Mouse (Mus musculus) kidney, postnatal 0 days (tissue): ENCODE data around the gene Ppat. TPM values are rescaled to one million over a fixed set of nuclear protein-coding genes. Genes with fewer than 3 reads are reported as not detected.
"Not testable (repeated sequence)": the region's sequence is repeated elsewhere in the genome, so short reads cannot be mapped to it uniquely, and the experiment has no call there.

Experiments
- ATAC-seq: fragments of 200-750 bp; cut with Nextera tagmentation; replicated peaks from 2 replicates; pipeline ENCODE4 v1.8.0; 2017; ENCODE audit warnings: low read depth, moderate number of reproducible peaks, moderate TSS enrichment, moderate library complexity; ENCODE audit not compliant: low FRiP score
- DNase-seq: peaks from one replicate; pipeline ENCODE4 v3.0.0-alpha.2; 2016; ENCODE audit warnings: low spot score
- H3K27ac ChIP-seq: fragments of 300-500 bp; sonication (generic); 2 replicates; pipeline ENCODE4 v1.5.1; 2014; ENCODE audit warnings: mild to moderate bottlenecking
- H3K27me3 ChIP-seq: fragments of 300-500 bp; sonication (generic); 2 replicates; pipeline ENCODE4 v1.6.1; 2014; ENCODE audit warnings: low read length, mixed read lengths; ENCODE audit not compliant: insufficient read depth
- H3K36me3 ChIP-seq: fragments of 300-500 bp; sonication (generic); 2 replicates; pipeline ENCODE4 v1.6.1; 2014; ENCODE audit warnings: low read length, mixed read lengths; ENCODE audit not compliant: insufficient read depth
- H3K4me1 ChIP-seq: fragments of 300-500 bp; sonication (generic); replicated peaks from 2 replicates; pipeline ENCODE4 v1.6.1; 2014; ENCODE audit warnings: antibody characterized with exemption, low read length, mixed read lengths; ENCODE audit not compliant: insufficient read depth
- H3K4me2 ChIP-seq: fragments of 300-500 bp; sonication (generic); 2 replicates; pipeline ENCODE4 v1.6.1; 2014; ENCODE audit warnings: mild to moderate bottlenecking, low read length, moderate library complexity, mixed read lengths
- H3K4me3 ChIP-seq: fragments of 300-500 bp; sonication (generic); replicated peaks from 2 replicates; pipeline ENCODE4 v1.5.1; 2014; ENCODE audit warnings: low read depth, low read length
- H3K9ac ChIP-seq: fragments of 300-500 bp; sonication (generic); 2 replicates; pipeline ENCODE4 v1.6.1; 2014; ENCODE audit warnings: low read depth, low read length
- H3K9me3 ChIP-seq: fragments of 300-500 bp; sonication (generic); replicated peaks from 2 replicates; pipeline ENCODE4 v1.6.1; 2016; ENCODE audit warnings: low read length, inconsistent platforms, mixed read lengths
- CTCF ChIP-seq: IDR thresholded peaks from 2 replicates; pipeline ENCODE4 v1.5.1; 2016; ENCODE audit warnings: antibody characterized with exemption, low read depth, mild to moderate bottlenecking, moderate library complexity
- WGBS: fragments of 180-500 bp; shearing (Covaris S2); extraction: QIAGEN DNeasy Blood & Tissue Kit; methylation state at CpG from one replicate; pipeline ENCODE4 v1.1.7; 2014; 5-methylcytosine and 5-hydroxymethylcytosine counted together
- polyA plus RNA-seq: library from polyadenylated mRNA; unstranded; fragments of >200 nt; fragmentation: Nextera tagmentation; extraction: Ambion mirVana; gene quantifications from 2 replicates; pipeline ENCODE4 v1.2.1, GENCODE M21; 2015

The Ppat gene
- polyA plus RNA-seq, 1 experiment from 2014 or later: 35.9 TPM

DNA sequence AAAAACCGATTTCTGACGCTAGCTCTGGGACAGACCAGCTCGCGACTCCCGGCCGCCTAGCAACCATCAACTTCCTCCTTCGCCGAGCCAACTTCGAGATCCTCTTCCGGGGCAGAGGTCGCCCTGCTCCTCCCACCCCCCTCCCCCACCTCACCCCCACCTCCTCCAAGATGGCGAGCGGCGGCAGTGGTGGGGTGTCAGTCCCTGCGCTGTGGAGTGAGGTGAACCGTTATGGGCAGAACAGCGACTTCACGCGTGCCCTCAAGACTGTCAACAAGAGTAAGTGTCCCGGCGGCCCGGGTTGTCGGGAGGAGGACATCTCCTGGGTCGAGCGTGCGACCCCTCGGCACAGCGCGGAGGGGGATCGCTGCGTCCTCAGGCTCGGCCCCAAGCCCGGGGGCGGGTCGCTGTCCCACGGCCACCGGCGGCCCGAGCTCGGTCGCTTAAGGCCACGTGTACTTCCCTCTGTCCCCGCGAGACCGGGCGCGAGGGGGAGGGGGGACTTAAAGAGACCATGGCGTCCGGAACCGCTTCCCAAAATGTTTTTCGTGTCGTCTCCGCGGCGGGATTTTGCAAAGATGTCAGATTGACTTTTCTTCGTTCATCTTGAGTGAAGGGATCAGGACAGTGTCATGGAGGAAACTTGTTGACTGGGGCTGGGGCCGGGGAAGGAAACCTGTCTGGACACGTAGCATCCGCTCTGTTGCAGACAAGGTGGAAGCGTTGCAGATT, 23.3 kb upstream of the Ppat start, which contains the start of gene Srp72:
Gene Srp72, plus strand, starts transcription at position 130 of the 732 bp plus-strand sequence.
- peak; percentile 94 for ATAC-seq
- H3K9me3 ChIP-seq: no peaks in the 10 kb centered on the region
- peak; percentile 95 for DNase-seq
- no peaks in the 10 kb centered on the region for H3K27me3 ChIP-seq
- no peak for TF ChIP-seq CTCF
- peak within 1 kb of the TSS; percentile 88 for H3K4me2 ChIP-seq
- under 1% methylated on average over 58 of the region's 60 CpGs for WGBS
- peak within 1 kb of the TSS; percentile 86 for H3K9ac ChIP-seq
- peaks cover 13% of the 10 kb centered on the region; the same call in 1 of the 2 replicates for H3K4me1 ChIP-seq
- H3K4me3 ChIP-seq: peak within 1 kb of the TSS; percentile 87
- peaks cover 11% of the 10 kb centered on the region; the same call in 1 of the 2 replicates for H3K36me3 ChIP-seq
- H3K27ac ChIP-seq: peak within 1 kb of the TSS; percentile 94

DNA sequence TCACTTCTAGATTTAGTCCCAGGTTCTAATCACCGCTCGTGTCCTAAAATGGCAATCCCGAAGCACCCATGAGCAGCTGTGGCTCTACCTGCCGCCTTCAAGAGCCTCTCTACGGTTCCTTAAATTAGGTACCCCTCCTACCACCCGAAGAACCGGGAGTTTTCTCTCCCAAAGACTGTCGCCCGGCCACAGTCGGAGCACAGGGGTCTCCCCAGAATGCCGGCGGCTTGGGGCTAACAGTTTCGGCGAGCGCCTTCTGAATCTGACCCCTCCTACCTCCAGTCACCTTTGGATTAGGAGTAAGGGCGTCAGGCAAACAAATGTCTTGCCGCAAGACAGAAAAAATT, 22.8 kb upstream of the Ppat start:
- Histone ChIP-seq H3K4me1 (peaks cover 13% of the 10 kb centered on the region; the same call in 1 of the 2 replicates), H3K9me3 (no peaks in the 10 kb centered on the region), H3K36me3 (peaks cover 5% of the 10 kb centered on the region; the same call in 1 of the 2 replicates), H3K27me3 (no peaks in the 10 kb centered on the region), H3K9ac (peak overlapping the region; percentile 86), H3K27ac (no peak overlapping the region; the same call in 1 of the 2 replicates), H3K4me3 (peak overlapping the region; percentile 87), H3K4me2 (peak overlapping the region; percentile 88)
- TF ChIP-seq CTCF: no peak
- ATAC-seq (no peak), DNase-seq (no peak)
- WGBS: 1% methylated on average over 17 of the region's 17 CpGs

DNA sequence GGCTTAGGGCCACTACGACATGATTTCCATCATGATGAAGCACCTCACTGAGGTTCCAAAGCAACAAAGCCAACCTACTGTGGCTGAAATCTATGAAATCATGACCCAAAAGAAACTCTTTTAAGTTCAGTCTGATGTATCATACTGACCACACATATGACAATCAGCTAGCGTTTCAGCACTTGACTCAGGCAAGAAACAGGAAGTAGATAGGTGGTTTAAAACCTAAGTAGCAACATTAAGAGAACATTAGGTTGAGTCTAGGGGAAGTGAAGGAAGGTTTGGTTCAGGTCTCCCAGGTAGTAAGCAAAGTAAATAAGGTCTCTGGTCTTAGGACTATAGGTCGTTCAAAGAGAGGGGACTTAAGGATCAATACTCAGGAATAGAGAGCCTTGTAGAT, 22.1 kb upstream of the Ppat start:
- ATAC-seq: no peak
- 65% methylated on average over 3 of the region's 3 CpGs for WGBS
- H3K9ac ChIP-seq: peak overlapping the region; percentile 86
- peaks cover 13% of the 10 kb centered on the region; the same call in 1 of the 2 replicates for H3K4me1 ChIP-seq
- peak overlapping the region; percentile 87 for H3K4me3 ChIP-seq
- no peaks in the 10 kb centered on the region for H3K9me3 ChIP-seq
- DNase-seq: no peak
- H3K27ac ChIP-seq: no peak overlapping the region
- H3K36me3 ChIP-seq: peaks cover 8% of the 10 kb centered on the region; the same call in 1 of the 2 replicates
- peak overlapping the region; percentile 88 for H3K4me2 ChIP-seq
- H3K27me3 ChIP-seq: no peaks in the 10 kb centered on the region
- TF ChIP-seq CTCF: no peak

DNA sequence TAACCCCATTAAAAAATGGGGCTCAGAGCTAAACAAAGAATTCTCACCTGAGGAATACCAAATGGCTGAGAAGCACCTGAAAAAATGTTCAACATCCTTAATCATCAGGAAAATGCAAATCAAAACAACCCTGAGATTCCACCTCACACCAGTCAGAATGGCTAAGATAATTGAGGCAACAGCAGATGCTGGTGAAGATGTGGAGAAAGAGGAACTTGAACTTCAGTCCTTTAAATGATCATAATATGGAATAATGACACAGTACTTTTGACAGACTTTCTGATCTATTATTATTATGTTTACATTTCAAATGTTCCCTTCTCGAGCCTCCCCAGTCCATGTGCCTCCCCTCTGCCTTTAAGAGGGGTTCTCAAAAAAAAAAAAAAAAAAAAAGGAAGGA, 19.7 kb upstream of the Ppat start:
- not testable (repeated sequence) for H3K4me2 ChIP-seq, H3K4me3 ChIP-seq, H3K9ac ChIP-seq, H3K27ac ChIP-seq, H3K27me3 ChIP-seq, H3K9me3 ChIP-seq, DNase-seq, ATAC-seq
- Histone ChIP-seq H3K36me3 (peaks cover 16% of the 10 kb centered on the region), H3K4me1 (peaks cover 13% of the 10 kb centered on the region; the same call in 1 of the 2 replicates)
- 91% methylated on average over 1 of the region's 1 CpGs for WGBS

DNA sequence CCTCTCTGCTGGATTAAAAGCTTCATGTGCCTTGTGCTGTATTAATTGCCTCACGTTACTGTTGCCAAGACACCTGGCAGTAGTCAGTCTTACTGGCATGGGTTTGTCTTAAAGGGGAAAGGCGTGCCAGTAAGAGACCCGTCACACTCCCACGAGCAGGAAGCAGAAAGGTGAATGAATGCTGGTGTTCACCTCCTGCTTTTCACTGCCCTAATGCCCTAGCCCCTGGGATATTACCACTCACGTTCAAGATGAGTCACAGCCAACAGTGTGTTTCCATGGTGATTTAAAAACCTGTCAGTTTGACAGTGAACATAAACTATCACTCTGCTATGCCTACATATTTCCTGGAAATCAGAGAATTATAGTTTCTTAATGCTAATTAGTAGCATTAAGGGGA, 17.9 kb upstream of the Ppat start:
- no peaks in the 10 kb centered on the region for H3K27me3 ChIP-seq
- H3K27ac ChIP-seq: peak overlapping the region; percentile 52; the same call in 1 of the 2 replicates
- no peaks in the 10 kb centered on the region for H3K9me3 ChIP-seq
- peaks cover 24% of the 10 kb centered on the region for H3K36me3 ChIP-seq
- DNase-seq (no peak), ATAC-seq (peak; percentile 82)
- no peak overlapping the region for H3K4me2 ChIP-seq
- no peak overlapping the region for H3K4me3 ChIP-seq
- H3K4me1 ChIP-seq: 0 out of 2 replicates have a peak, but pooled peaks cover 8% of the 10 kb centered on the region
- H3K9ac ChIP-seq: no peak overlapping the region
- TF ChIP-seq CTCF: no peak
- WGBS: 43% methylated on average over 5 of the region's 5 CpGs

DNA sequence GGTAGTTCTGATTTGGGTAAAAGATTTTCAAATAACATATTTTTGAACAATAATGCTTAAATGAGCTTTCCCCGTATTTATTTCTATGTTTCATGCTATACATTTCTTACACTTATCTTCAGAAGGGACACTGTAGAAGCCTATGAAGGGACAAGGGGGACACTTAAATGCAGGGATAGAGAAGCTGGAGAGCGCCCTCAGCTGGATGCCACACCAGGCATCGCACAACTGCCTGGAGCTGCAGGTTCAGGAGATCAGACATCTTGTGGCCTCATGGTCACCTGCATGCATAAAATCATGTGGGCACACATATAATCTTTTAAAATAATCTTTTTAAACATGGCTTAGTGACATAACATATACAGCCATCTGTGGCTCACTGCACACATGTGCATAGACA, 13.3 kb upstream of the Ppat start:
- Histone ChIP-seq H3K9me3 (no peaks in the 10 kb centered on the region), H3K9ac (no peak overlapping the region), H3K4me1 (no peaks in the 10 kb centered on the region), H3K4me3 (no peak overlapping the region), H3K4me2 (no peak overlapping the region), H3K27me3 (no peaks in the 10 kb centered on the region), H3K36me3 (peaks cover 54% of the 10 kb centered on the region), H3K27ac (no peak overlapping the region)
- WGBS: 95% methylated on average over 3 of the region's 3 CpGs
- DNase-seq (no peak), ATAC-seq (no peak)
- peak; percentile 39; the same call in 1 of the 2 replicates for TF ChIP-seq CTCF
